Mouse (Mus musculus): ENCODE results near the gene Tdrd6.
A peak's percentile ranks its signal among the peaks of the same experiment; 100 is the strongest.

Tdrd6 gene

DNA sequence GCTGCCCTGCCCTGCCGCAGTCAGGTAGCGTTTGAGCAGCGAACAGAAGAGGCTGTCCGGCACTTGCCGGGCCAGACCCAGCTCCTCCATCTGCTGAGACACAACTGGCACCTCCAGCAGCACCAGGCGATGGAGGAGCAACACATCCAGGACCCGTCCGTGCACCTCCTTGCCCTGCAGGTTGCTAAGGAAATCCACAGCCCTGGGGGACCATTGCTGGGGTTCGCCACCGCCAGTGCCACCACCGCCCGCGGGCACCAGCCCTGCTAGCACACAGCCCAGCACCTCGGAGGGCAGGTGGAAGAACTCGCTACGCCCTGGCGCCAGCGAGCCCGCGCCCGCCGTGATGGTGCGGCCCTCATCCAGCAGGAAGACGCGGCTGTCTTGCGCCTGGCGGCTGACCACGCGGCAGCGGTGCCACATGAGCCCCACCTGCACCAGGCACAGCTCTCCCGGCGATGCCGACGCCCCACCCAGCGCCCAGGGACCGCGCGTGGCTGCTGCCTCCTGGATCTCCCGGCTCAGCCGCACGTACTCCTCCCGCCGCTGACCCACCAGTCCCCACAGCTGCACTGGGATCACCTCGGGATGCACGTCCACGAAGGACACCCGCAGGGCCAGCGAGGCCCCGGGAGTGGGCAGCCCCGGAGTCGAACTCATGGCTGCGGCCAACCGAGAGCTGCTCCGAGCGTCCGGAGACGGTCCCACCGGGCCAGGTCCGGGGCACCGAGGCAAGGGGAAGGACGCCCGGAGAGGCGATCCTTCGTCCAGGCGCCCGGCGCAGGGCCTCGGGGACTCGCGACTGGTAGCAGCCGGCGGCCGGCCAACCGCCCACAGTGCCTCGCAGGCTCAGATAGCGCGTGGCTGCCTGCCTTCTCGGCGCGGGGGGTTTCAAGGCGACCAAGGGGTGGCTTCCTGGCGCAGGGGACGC lies at the start of gene Tdrd6:
Tdrd6 (minus strand) TSS at position 804 of the 931 bp plus-strand sequence.
- peak; percentile 10 for DNase-seq (ENCODE audit: low spot score)

GRCm38 (mm10) chr17:43677317-43677716 lies 47.2 kb upstream of the Tdrd6 start:
- DNase-seq (ENCODE audit: low spot score), result no peak

DNA sequence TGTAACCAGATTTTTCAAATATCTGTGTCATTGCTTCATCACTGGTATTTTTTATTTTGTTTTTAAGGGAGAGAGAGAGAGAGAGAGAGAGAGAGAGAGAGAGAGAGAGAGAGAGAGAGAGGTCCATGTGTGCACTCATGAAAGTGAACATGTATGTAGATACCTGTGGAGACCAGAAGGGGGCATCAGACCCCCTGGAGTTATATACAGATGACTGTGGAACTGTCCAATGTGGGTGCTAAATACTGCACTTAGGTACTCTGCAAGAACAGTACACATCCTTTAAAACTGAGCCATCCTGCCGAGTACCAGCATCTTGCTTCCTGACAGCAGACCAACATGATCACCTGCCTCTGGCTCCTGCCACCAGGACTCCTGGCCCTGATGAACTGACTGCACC lies 46.1 kb upstream of the Tdrd6 start:
- DNase-seq (ENCODE audit: low spot score), result no peak

DNA sequence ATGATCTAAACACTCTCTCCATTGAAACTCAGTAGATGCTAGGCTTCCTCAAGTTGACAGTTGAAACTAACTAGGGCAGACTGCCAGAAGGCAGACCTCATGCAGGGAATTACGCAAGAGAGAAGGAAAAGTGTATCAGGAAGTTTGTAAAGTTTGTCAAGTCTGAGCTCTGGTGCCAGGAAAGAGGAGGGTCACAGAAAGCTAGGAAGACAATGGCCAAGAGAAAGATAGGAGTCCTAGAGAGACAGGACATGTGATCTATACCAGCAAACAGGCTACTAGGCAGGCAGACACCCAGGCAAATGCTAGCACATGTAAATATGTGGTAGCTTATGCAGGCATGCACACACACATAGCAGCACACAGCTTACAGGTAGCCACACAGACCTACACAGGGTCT lies 45.1 kb upstream of the Tdrd6 start:
- peak; percentile 23 for DNase-seq (ENCODE audit: low spot score)

DNA sequence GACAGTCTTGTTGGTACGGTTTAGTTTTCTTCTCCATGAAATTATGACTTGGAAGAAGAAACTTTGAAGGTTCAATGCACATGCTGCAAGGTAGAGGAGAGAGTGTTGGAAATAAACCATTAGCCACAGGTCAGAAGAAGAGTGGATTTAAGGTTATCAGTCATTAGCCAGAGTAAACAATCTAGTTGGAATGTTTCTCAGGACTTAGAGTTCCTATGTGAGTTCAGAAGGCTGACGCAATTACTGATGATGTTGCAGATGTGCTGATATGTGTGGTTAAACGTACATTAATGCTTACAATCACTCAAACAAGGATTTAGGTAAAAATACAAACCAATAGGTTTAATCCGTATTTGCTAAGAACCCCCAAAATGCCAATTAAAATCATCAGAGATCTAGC lies 41.8 kb upstream of the Tdrd6 start:
- DNase-seq (ENCODE audit: low spot score), result no peak

DNA sequence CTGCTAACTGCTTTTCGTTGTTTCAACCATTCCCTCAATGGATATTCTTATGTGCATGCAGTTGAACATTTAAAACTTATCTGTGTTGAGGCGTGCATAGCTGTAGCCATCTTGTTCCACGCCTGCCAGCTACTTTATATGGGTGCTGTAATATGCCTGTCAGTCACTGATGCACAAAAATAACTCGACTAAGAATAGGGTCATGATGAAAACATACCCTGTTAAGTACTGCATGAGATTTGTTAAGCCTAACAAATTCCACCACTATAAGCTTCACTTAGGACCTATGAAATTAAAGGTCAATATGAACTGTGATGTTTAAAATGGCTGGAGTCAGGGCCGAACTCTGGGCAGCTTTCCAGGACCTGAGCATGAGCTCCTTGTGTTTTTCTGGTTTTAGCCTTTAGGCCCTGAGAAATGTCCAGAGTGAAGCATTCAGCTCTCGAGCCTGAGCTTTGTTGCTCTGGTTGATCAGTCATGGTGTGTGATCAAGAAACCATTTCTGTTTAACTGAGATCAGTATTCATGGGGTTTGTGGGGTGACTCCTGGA lies 39.1 kb upstream of the Tdrd6 start:
- no peak for DNase-seq (ENCODE audit: low spot score)

GRCm38 (mm10) chr17:43667290-43667843 lies 37.3 kb upstream of the Tdrd6 start, which contains the start of gene Cyp39a1:
TSS of gene Cyp39a1 (plus strand) at chr17:43667425.
- no peak for DNase-seq (ENCODE audit: low spot score)

GRCm38 (mm10) chr17:43666576-43667289 lies 36.6 kb upstream of the Tdrd6 start, which contains the start of gene Slc25a27:
TSS of gene Slc25a27 (minus strand) at chr17:43667214.
- peak; percentile 68 for DNase-seq (ENCODE audit: low spot score)

GRCm38 (mm10) chr17:43651314-43652046 lies 21.4 kb upstream of the Tdrd6 start:
- DNase-seq (ENCODE audit: low spot score), result no peak

- no peak for DNase-seq (ENCODE audit: low spot score)
Measured at GRCm38 (mm10) chr17:43649641-43650436, 19.7 kb upstream of the Tdrd6 start.

GRCm38 (mm10) chr17:43646925-43647324 lies 16.8 kb upstream of the Tdrd6 start:
- DNase-seq (ENCODE audit: low spot score), result no peak

DNA sequence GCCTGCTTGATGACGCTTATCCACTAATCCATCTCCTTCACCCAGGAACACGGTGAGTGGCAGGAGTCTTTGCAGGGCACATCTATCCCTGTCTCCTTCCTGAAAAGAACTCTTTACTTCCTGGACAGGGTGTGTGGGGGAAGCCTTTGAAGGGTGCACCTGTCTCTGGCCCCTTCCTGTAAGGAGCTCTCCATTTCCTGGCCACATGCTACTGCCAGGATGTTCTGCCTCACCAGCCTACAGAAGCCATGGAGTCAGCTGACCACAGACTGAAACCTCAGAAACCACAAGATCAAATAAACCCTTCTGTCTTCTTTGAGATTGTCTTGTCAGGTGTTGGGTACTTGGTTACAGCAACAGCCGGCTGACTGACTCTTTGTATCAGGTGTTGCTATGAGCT lies 15.0 kb upstream of the Tdrd6 start:
- DNase-seq (ENCODE audit: low spot score), result no peak

- no peak for DNase-seq (ENCODE audit: low spot score)
Measured at GRCm38 (mm10) chr17:43644375-43644774, 14.3 kb upstream of the Tdrd6 start.

GRCm38 (mm10) chr17:43643191-43643590 lies 13.1 kb upstream of the Tdrd6 start:
- DNase-seq (ENCODE audit: low spot score), result no peak

DNA sequence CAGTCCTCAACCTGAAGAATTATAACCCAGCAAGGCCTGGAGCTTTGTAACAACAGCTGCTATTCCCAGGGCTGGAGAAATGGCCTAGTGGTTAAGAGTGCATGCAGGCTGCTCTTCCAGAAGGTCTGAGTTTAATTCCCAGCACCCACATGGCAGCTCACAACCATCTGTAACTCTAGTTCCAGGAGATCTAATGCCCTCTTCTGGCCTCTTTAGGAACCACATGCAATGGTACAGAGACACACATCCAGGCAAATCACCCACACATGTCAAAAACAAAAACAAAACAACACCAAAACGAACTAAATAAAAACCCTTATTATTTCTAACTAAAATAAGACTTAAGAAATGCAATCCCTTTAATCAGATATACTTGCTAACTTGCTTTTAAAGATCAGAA lies 10.7 kb upstream of the Tdrd6 start:
- no peak for DNase-seq (ENCODE audit: low spot score)

DNA sequence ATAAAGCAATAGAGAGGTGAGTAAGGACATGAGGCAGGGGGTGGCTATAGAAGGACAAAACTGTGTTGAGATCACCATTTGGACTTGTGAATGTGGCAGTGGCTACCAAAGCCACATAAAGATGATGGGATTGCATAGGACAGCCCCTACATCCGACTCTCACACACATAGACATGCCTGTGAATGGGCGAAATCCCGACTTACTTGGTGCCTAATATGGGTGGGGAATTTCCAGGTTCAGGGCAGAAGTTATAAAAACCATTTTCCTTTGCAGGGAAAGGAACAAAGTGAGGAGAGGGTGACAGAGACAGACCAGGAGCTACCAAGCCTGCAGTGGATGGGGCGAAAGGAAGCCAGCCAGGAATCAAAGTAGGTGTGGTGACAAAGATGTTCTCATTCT lies 7.0 kb upstream of the Tdrd6 start:
- DNase-seq (ENCODE audit: low spot score), result no peak

DNA sequence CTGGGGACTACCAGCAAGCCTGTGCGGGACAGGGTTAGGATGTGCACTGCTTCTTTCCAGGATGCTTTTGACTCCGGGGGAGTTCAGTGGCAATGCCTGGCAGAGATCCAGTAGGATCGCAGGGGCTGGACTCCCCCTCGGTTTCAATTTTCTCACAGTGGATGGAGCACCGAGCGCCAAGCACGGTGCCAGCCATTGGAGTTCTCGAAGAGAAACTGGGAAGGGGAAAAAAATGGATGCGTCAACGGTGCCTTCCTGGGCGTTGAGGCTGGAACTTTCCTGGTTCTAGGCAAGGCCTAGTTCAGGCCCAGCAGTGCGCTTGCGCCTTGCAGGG lies 295 bp upstream of the Tdrd6 start:
- peak; percentile 3 for DNase-seq (ENCODE audit: low spot score)

DNA sequence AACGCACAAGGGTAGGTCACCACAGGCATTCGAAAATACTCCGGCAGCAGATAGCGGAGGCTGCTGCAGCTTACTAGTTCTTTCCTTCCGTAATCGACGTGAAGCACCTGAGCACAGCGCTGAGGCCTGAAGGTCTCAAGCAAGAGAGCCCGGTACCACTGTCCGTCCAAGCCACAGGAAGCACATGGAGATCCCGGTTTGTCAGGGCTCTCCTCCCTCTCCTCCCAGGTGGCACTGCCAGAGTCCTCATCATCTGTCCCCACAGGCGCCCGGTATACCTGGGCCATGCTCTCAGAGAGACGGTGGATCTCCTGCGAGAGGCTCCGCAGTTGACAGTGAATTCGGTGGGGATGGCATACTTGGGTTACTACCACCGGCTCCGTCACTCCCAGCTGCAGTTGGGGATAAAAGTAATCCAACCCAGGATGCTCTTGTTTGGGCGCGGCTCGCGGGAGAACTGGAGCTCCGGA lies 1.0 kb downstream of the Tdrd6 start:
- DNase-seq (ENCODE audit: low spot score), result no peak

DNA sequence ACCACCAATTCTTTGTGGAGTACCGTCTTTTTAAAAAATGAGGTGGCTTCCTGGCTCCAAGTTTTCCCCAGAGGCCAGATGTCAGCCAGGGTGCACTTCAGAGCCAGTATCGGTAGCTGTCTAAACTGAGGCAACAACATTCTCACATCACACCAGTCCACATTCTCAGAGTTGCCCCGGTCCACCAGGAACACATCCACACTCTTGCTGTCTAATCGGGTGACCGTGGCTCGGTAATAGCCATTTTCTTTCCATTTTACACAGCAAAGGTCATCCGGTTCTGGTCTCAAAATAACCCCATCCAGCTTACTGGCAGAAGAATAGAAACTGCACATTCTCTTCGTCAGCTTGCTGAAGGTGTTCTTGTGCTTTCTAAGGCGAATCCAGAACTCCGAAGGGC lies 1.9 kb downstream of the Tdrd6 start:
- DNase-seq (ENCODE audit: low spot score), result no peak

DNA sequence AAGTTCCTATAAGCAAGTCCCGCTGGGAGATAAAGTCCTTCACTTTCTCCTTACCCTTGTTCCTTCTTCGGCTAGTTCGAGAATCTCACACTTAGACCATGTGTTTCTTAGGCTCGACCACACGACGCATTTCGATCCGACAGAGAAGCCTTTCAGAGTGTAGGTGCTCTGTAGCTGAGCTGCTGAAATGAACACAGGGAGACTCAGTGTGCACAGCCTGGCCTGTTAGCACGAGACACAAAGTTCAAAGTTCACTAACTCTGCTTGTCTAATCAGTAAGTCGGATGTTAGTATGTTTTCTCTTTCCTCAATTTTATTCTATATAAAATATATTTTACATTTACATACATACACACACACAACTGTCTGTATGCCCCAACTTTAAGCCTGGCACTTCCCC lies 8.0 kb downstream of the Tdrd6 start:
- DNase-seq (ENCODE audit: low spot score), result no peak

GRCm38 (mm10) chr17:43619156-43619555 lies 10.9 kb downstream of the Tdrd6 start:
- DNase-seq (ENCODE audit: low spot score), result no peak
